Comparison of ENCODE assay signal across 14 mouse cellular contexts in genomic region chr11:8717774-8718173, GRCm38 (mm10).
"Had no signal": no experiment of that assay in that cellular context is flagged by ENCODE, and none has a peak within 500 bp of the region (broad histone marks: within the 10 kb centered on the region; RNA-seq: fewer than 3 reads in every experiment).

No protein-coding gene starts in this region.

- H3K4me3 ChIP-seq: layer of hippocampus, adult 2 months; liver, embryonic 13.5 days; midbrain, embryonic 12.5 days; midbrain, embryonic 15.5 days; neural tube, embryonic 13.5 days had no signal

- ATAC-seq: midbrain, embryonic 15.5 days had no signal

- H3K36me3 ChIP-seq: liver, embryonic 13.5 days; midbrain, embryonic 12.5 days; midbrain, embryonic 15.5 days; neural tube, embryonic 13.5 days had no signal

- H3K27ac ChIP-seq: layer of hippocampus, adult 2 months; liver, embryonic 13.5 days; macrophage; midbrain, embryonic 12.5 days; midbrain, embryonic 15.5 days; neural tube, embryonic 13.5 days had no signal

- H3K4me2 ChIP-seq: liver, embryonic 13.5 days; midbrain, embryonic 12.5 days; midbrain, embryonic 15.5 days; neural tube, embryonic 13.5 days had no signal

- H3K27me3 ChIP-seq: liver, embryonic 13.5 days; midbrain, embryonic 12.5 days; midbrain, embryonic 15.5 days; neural tube, embryonic 13.5 days had no signal

- H3K9ac ChIP-seq: liver, embryonic 13.5 days; midbrain, embryonic 12.5 days; midbrain, embryonic 15.5 days; neural tube, embryonic 13.5 days had no signal

- H3K9me3 ChIP-seq: liver, embryonic 13.5 days; midbrain, embryonic 12.5 days; midbrain, embryonic 15.5 days; neural tube, embryonic 13.5 days had no signal

- DNase-seq: kidney, adult 11 months; kidney, adult 8-10 months; kidney, postnatal 25 days; layer of hippocampus, adult 9-11 months; liver, embryonic 13.5 days; lung, adult 2 months; lung, postnatal 14 days; thymus, adult 18-20 months; thymus, postnatal 36 days had no signal

- H3K4me1 ChIP-seq: liver, embryonic 13.5 days; midbrain, embryonic 15.5 days had no signal
